Mouse (Mus musculus): ENCODE measurements at regions not wholly inside any gene's neighbourhood (a gene's known extent, or its start where the extent isn't known, plus 50 kb on each side); places are given as distances from the start of the nearest gene placed in this dataset.

DNA sequence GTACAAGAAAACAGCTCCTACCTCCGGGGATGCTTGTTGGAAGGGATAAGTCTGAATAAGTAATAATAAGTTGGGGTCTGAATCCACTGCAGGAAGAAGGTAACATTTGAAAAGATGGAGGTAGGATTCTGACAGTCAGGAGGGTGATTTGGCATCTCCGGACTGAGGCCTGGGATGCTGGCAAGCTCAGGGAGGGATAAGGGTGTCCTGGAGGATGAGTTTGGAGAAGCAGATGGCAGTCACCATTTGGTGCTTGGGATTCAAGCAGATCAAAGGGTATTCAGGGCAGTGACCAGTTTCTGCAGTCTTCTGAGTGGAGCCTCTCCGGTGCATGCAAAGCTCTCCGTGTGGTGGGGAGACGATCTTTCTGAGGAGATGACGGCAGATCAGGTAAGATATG lies 62.9 kb upstream of the Gm2310 start:
- H3K4me2 ChIP-seq: no peak overlapping the region
- H3K36me3 ChIP-seq (ENCODE audit: control insufficient read depth, insufficient read depth, low read length): no peaks in the 10 kb centered on the region
- WGBS (ENCODE audit: insufficient replicate concordance): 44% methylated on average over 6 of the region's 6 CpGs
- no peaks in the 10 kb centered on the region for H3K9me3 ChIP-seq (replicated peaks; ENCODE audit: control insufficient read depth, low read length)
- H3K4me3 ChIP-seq (ENCODE audit: low read depth, low read length): no peak overlapping the region
- H3K9ac ChIP-seq (ENCODE audit: low read depth, low read length): no peak overlapping the region
- H3K27ac ChIP-seq (ENCODE audit: low read depth, low read length): no peak overlapping the region
- no peak for ATAC-seq (replicated peaks; ENCODE audit: insufficient number of reproducible peaks, low FRiP score, low TSS enrichment)
- peaks cover 3% of the 10 kb centered on the region; the same call in 1 of the 2 replicates for H3K27me3 ChIP-seq (ENCODE audit: control insufficient read depth, insufficient read depth, low read length)
- no peaks in the 10 kb centered on the region for H3K4me1 ChIP-seq (ENCODE audit: control insufficient read depth, insufficient read depth, low read length)

GRCm38 (mm10) chr15:8581146-8581913 lies 61.6 kb upstream of the Gm2310 start:
- 66% methylated on average over 8 of the region's 8 CpGs for WGBS (ENCODE audit: insufficient replicate concordance)
- Histone ChIP-seq H3K27me3 (ENCODE audit: control insufficient read depth, insufficient read depth, low read length) (peaks cover 3% of the 10 kb centered on the region; the same call in 1 of the 2 replicates), H3K4me1 (ENCODE audit: control insufficient read depth, insufficient read depth, low read length) (no peaks in the 10 kb centered on the region), H3K9me3 (replicated peaks; ENCODE audit: control insufficient read depth, low read length) (no peaks in the 10 kb centered on the region), H3K9ac (ENCODE audit: low read depth, low read length) (no peak overlapping the region), H3K36me3 (ENCODE audit: control insufficient read depth, insufficient read depth, low read length) (no peaks in the 10 kb centered on the region), H3K27ac (ENCODE audit: low read depth, low read length) (no peak overlapping the region), H3K4me3 (ENCODE audit: low read depth, low read length) (no peak overlapping the region), H3K4me2 (no peak overlapping the region)
- ATAC-seq (replicated peaks; ENCODE audit: insufficient number of reproducible peaks, low FRiP score, low TSS enrichment): no peak

GRCm38 (mm10) chr15:8580077-8580476 lies 60.3 kb upstream of the Gm2310 start:
- Histone ChIP-seq H3K9me3 (replicated peaks; ENCODE audit: control insufficient read depth, low read length) (no peaks in the 10 kb centered on the region), H3K27ac (ENCODE audit: low read depth, low read length) (no peak overlapping the region), H3K27me3 (ENCODE audit: control insufficient read depth, insufficient read depth, low read length) (peaks cover 3% of the 10 kb centered on the region; the same call in 1 of the 2 replicates), H3K4me2 (no peak overlapping the region), H3K36me3 (ENCODE audit: control insufficient read depth, insufficient read depth, low read length) (no peaks in the 10 kb centered on the region), H3K9ac (ENCODE audit: low read depth, low read length) (no peak overlapping the region), H3K4me1 (ENCODE audit: control insufficient read depth, insufficient read depth, low read length) (no peaks in the 10 kb centered on the region), H3K4me3 (ENCODE audit: low read depth, low read length) (no peak overlapping the region)
- ATAC-seq (replicated peaks; ENCODE audit: insufficient number of reproducible peaks, low FRiP score, low TSS enrichment): no peak

DNA sequence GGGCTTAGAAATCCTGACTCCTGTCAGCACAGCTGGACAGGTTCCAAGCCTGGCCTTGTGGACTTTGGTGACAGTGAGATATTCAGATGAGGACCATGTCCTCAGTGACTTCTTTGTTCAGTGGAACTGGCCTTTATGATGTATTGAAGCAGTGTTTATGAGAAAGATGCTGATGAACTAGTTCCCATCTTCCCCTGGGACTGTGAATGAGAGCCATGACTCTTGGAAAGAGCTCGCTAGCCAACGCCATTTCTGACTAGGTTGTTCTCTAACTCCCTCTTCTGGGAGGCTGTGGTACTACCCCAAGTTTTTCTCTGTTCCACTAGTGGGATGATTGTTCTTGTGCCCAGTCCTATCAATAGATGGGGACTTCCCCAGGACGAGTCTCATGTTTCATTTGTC lies 57.7 kb upstream of the Gm2310 start:
- Histone ChIP-seq H3K27ac (ENCODE audit: low read depth, low read length) (no peak overlapping the region), H3K36me3 (ENCODE audit: control insufficient read depth, insufficient read depth, low read length) (no peaks in the 10 kb centered on the region), H3K9ac (ENCODE audit: low read depth, low read length) (no peak overlapping the region), H3K4me3 (ENCODE audit: low read depth, low read length) (no peak overlapping the region), H3K4me1 (ENCODE audit: control insufficient read depth, insufficient read depth, low read length) (no peaks in the 10 kb centered on the region), H3K27me3 (ENCODE audit: control insufficient read depth, insufficient read depth, low read length) (peaks cover 4% of the 10 kb centered on the region; the same call in 1 of the 2 replicates), H3K9me3 (replicated peaks; ENCODE audit: control insufficient read depth, low read length) (no peaks in the 10 kb centered on the region), H3K4me2 (no peak overlapping the region)
- WGBS (ENCODE audit: insufficient replicate concordance): 13% methylated on average over 3 of the region's 3 CpGs
- no peak for ATAC-seq (replicated peaks; ENCODE audit: insufficient number of reproducible peaks, low FRiP score, low TSS enrichment)

GRCm38 (mm10) chr15:8576975-8577374 lies 57.2 kb upstream of the Gm2310 start:
- H3K9me3 ChIP-seq (replicated peaks; ENCODE audit: control insufficient read depth, low read length): no peaks in the 10 kb centered on the region
- WGBS (ENCODE audit: insufficient replicate concordance): 80% methylated on average over 5 of the region's 5 CpGs
- H3K4me1 ChIP-seq (ENCODE audit: control insufficient read depth, insufficient read depth, low read length): no peaks in the 10 kb centered on the region
- H3K27ac ChIP-seq (ENCODE audit: low read depth, low read length): no peak overlapping the region
- H3K27me3 ChIP-seq (ENCODE audit: control insufficient read depth, insufficient read depth, low read length): peaks cover 6% of the 10 kb centered on the region; the same call in 1 of the 2 replicates
- H3K4me3 ChIP-seq (ENCODE audit: low read depth, low read length): no peak overlapping the region
- H3K9ac ChIP-seq (ENCODE audit: low read depth, low read length): no peak overlapping the region
- ATAC-seq (replicated peaks; ENCODE audit: insufficient number of reproducible peaks, low FRiP score, low TSS enrichment): no peak
- H3K4me2 ChIP-seq: no peak overlapping the region
- no peaks in the 10 kb centered on the region for H3K36me3 ChIP-seq (ENCODE audit: control insufficient read depth, insufficient read depth, low read length)

DNA sequence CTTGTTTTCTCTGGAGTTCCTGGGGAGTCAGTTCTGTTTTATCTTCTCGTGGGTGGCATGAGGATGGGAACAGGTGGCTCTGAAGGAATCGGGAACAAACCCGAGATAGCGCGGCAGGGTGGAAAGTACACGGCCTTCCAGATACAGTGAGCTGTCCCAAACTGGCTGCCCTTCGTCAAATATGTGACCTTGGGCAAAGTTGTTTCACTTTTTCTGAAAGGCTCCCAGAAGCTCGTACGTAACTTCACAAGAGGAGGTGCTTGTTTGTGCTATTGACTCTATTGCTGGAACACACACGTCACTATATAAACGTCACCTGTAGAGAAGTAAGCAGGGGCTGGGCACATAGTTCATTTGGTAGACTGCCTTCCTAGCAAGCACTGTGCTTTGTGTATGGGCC lies 49.9 kb upstream of the Gm2310 start:
- peak overlapping the region; percentile 69; the same call in 1 of the 2 replicates for H3K9ac ChIP-seq (ENCODE audit: low read depth, low read length)
- H3K9me3 ChIP-seq (replicated peaks; ENCODE audit: control insufficient read depth, low read length): no peaks in the 10 kb centered on the region
- no peak; the same call in 1 of the 2 replicates for ATAC-seq (replicated peaks; ENCODE audit: insufficient number of reproducible peaks, low FRiP score, low TSS enrichment)
- peaks cover 9% of the 10 kb centered on the region; the same call in 1 of the 2 replicates for H3K27me3 ChIP-seq (ENCODE audit: control insufficient read depth, insufficient read depth, low read length)
- H3K36me3 ChIP-seq (ENCODE audit: control insufficient read depth, insufficient read depth, low read length): no peaks in the 10 kb centered on the region
- peaks cover 3% of the 10 kb centered on the region; the same call in 1 of the 2 replicates for H3K4me1 ChIP-seq (ENCODE audit: control insufficient read depth, insufficient read depth, low read length)
- 8% methylated on average over 11 of the region's 11 CpGs for WGBS (ENCODE audit: insufficient replicate concordance)
- H3K4me3 ChIP-seq (ENCODE audit: low read depth, low read length): peak overlapping the region; percentile 63
- H3K27ac ChIP-seq (ENCODE audit: low read depth, low read length): no peak overlapping the region
- peak overlapping the region; percentile 98 for H3K4me2 ChIP-seq

Measured in heart, embryonic 11.5 days (tissue).